Mouse (Mus musculus) kidney, adult 2 months (tissue): ENCODE results near the gene Rangap1. TPM values are rescaled to one million over a fixed set of nuclear protein-coding genes. Genes with fewer than 3 reads are reported as not detected.

Experiments
- DNase-seq: peaks from one replicate; pipeline ENCODE4 v3.0.0; 2021
- H3K27ac ChIP-seq: fragments of 200-500 bp; 2 replicates; pipeline ENCODE4 v1.5.1; 2012; ENCODE audit warnings: low read depth, low read length, control low read depth, inconsistent platforms; ENCODE audit not compliant: insufficient read depth
- H3K27me3 ChIP-seq: fragments of 200-500 bp; replicated peaks from 2 replicates; pipeline ENCODE4 v1.6.1; 2012; ENCODE audit warnings: mild to moderate bottlenecking, moderate library complexity, low read length, inconsistent platforms; ENCODE audit not compliant: control insufficient read depth, insufficient read depth
- H3K36me3 ChIP-seq: fragments of 200-500 bp; 2 replicates; pipeline ENCODE4 v1.6.1; 2012; ENCODE audit warnings: mild to moderate bottlenecking, moderate library complexity, low read length, inconsistent platforms; ENCODE audit not compliant: control insufficient read depth, insufficient read depth
- H3K4me1 ChIP-seq: fragments of 200-500 bp; 2 replicates; pipeline ENCODE4 v1.6.1; 2011; ENCODE audit warnings: low read length; ENCODE audit not compliant: control insufficient read depth, insufficient read depth
- H3K4me3 ChIP-seq: fragments of 200-500 bp; 2 replicates; pipeline ENCODE4 v1.5.1; 2011; ENCODE audit warnings: mild to moderate bottlenecking, low read depth, low read length, control low read depth; ENCODE audit not compliant: insufficient read depth
- CTCF ChIP-seq: fragments of 200-500 bp; conservative IDR thresholded peaks from 2 replicates; pipeline ENCODE4 v1.5.1; 2011; ENCODE audit warnings: low read depth, mild to moderate bottlenecking, control low read depth, low read length, moderate library complexity, mixed read lengths; ENCODE audit not compliant: insufficient read depth, insufficient read length
- POLR2A ChIP-seq: fragments of 200-500 bp; IDR thresholded peaks from one replicate; pipeline ENCODE4 v1.6.1; 2011; ENCODE audit warnings: low read depth, low read length, control low read depth
- WGBS: fragments of 180-500 bp; shearing (Covaris S2); methylation state at CpG from one replicate; pipeline ENCODE4 v1.1.7; 2018; 5-methylcytosine and 5-hydroxymethylcytosine counted together
- polyA plus RNA-seq: library from polyadenylated mRNA; depleted of rRNA; stranded (reverse); fragments of >200 nt; gene quantifications from 2 replicates; pipeline ENCODE4 v1.2.3, GENCODE M21; 2012

Gene Rangap1
- polyA plus RNA-seq, 1 experiment: 25.8 TPM

GRCm38 (mm10) chr15:81774505-81775171, 29.3 kb upstream of the Rangap1 start:
- no peak for TF ChIP-seq CTCF
- no peak for TF ChIP-seq POLR2A
- H3K27me3 ChIP-seq: no peaks in the 10 kb centered on the region
- peaks cover 4% of the 10 kb centered on the region; the same call in 1 of the 2 replicates for H3K4me1 ChIP-seq
- H3K27ac ChIP-seq: peak overlapping the region; percentile 41
- WGBS: 57% methylated on average over 15 of the region's 15 CpGs
- peak; percentile 86 for DNase-seq
- no peaks in the 10 kb centered on the region; the same call in 1 of the 2 replicates for H3K36me3 ChIP-seq
- H3K4me3 ChIP-seq: no peak overlapping the region

DNA sequence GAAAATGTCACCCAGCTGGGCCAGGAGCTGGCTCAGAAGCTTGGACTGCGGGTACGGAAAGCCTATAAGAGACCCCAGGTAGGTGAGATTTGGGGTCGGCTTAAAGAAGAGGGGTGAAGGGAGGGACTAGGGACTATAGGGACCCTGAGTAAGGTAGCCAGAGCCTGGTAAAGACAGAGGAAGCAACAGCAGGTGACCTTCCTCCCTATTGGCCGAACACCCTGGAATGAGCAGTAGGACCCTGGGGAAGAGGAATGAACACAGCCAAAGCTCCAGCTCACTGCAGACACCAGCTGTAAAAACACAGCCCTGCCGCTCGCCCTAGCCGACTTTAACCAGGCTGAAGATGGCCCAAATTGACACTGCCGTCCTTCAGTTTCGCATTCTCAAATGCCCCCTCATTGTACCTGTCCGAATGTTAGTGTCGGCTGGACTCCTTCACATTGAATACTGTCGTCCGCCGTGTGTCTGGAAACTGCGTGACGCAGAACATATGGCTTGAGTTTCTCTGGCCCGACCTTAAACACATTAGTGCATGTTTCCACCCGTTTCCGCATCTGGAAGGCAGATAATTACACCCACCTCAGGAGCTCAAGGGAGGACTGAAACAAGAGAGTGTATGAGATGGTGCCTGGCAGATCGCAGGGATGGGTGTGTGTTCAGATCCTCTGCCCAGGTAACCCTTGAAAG, 27.2 kb upstream of the Rangap1 start:
- Histone ChIP-seq H3K27ac (no peak overlapping the region), H3K4me1 (peaks cover 4% of the 10 kb centered on the region; the same call in 1 of the 2 replicates), H3K4me3 (no peak overlapping the region), H3K36me3 (no peaks in the 10 kb centered on the region), H3K27me3 (no peaks in the 10 kb centered on the region)
- no peak for DNase-seq
- TF ChIP-seq CTCF: no peak
- no peak for TF ChIP-seq POLR2A
- WGBS: 78% methylated on average over 20 of the region's 20 CpGs

GRCm38 (mm10) chr15:81769037-81769436, 23.7 kb upstream of the Rangap1 start:
- Histone ChIP-seq H3K4me1 (0 out of 2 replicates have a peak, but pooled peaks cover 4% of the 10 kb centered on the region), H3K4me3 (no peak overlapping the region), H3K27ac (no peak overlapping the region), H3K36me3 (no peaks in the 10 kb centered on the region), H3K27me3 (no peaks in the 10 kb centered on the region)
- TF ChIP-seq POLR2A: no peak
- TF ChIP-seq CTCF: no peak
- DNase-seq: no peak
- WGBS: 70% methylated on average over 13 of the region's 13 CpGs

GRCm38 (mm10) chr15:81766439-81766838, 21.1 kb upstream of the Rangap1 start:
- no peak overlapping the region for H3K4me3 ChIP-seq
- H3K4me1 ChIP-seq: no peaks in the 10 kb centered on the region
- WGBS: 73% methylated on average over 5 of the region's 5 CpGs
- no peak for DNase-seq
- TF ChIP-seq POLR2A (no peak), CTCF (no peak)
- no peak overlapping the region for H3K27ac ChIP-seq
- no peaks in the 10 kb centered on the region for H3K36me3 ChIP-seq
- H3K27me3 ChIP-seq: no peaks in the 10 kb centered on the region

DNA sequence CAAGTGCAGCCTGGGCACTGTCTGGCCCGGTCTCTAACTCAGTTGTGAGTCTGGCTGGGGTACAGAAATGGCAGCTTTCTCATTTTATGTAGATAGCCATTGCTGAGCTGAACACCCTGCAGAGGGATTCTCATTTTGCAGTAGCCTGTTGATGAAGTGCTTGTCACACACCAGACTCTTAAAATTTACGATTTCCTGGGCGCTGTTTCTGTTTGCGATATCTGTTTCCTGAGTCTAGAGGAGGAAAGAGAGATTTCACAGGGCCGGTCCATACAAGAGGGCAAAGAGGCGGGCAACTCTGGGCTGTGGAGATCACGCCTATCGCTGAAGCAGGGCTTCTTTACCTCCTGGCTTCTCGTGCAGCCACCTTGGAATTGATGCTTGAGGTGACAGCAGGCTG, 20.3 kb upstream of the Rangap1 start:
- no peaks in the 10 kb centered on the region for H3K36me3 ChIP-seq
- 63% methylated on average over 9 of the region's 9 CpGs for WGBS
- no peak for TF ChIP-seq CTCF
- TF ChIP-seq POLR2A: no peak
- no peaks in the 10 kb centered on the region for H3K27me3 ChIP-seq
- H3K27ac ChIP-seq: no peak overlapping the region
- H3K4me1 ChIP-seq: no peaks in the 10 kb centered on the region
- no peak overlapping the region for H3K4me3 ChIP-seq
- peak; percentile 35 for DNase-seq

DNA sequence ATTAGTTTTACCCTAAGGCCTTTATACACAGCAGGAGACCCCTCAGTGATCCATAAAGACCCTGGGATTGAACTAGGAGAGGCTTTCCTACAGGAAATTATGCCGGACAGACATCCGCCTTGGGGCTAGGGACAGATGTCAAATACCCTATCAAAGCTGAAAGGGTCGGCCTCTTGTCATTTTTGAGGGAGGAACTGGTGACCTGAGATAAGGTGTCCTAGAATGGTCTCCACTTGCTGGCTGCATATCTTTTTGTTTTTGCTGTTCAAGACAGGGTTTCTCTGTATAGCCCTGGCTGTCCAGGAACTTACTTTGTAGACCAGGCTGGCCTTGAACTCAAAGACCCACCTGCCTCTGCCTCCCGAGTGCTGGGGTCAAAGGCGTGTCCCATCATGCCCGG, 19.2 kb upstream of the Rangap1 start:
- H3K27me3 ChIP-seq: no peaks in the 10 kb centered on the region
- 94% methylated on average over 6 of the region's 6 CpGs for WGBS

GRCm38 (mm10) chr15:81761959-81762358, 16.6 kb upstream of the Rangap1 start:
- WGBS: 91% methylated on average over 3 of the region's 3 CpGs
- Histone ChIP-seq H3K4me1 (0 out of 2 replicates have a peak, but pooled peaks cover 8% of the 10 kb centered on the region), H3K27ac (no peak overlapping the region), H3K27me3 (no peaks in the 10 kb centered on the region), H3K4me3 (no peak overlapping the region), H3K36me3 (no peaks in the 10 kb centered on the region)
- DNase-seq: no peak
- TF ChIP-seq CTCF: no peak

More for the DNA sequence above, 19.2 kb upstream of the Rangap1 start:
- 0 out of 2 replicates have a peak, but pooled peaks cover 3% of the 10 kb centered on the region for H3K4me1 ChIP-seq
- H3K36me3 ChIP-seq: no peaks in the 10 kb centered on the region
- no peak for DNase-seq
- TF ChIP-seq POLR2A (no peak), CTCF (no peak)
- H3K4me3 ChIP-seq: no peak overlapping the region
- no peak overlapping the region for H3K27ac ChIP-seq
